Mouse (Mus musculus) heart, embryonic 12.5 days (tissue): ENCODE results near the gene Gpc6. TPM values are rescaled to one million over a fixed set of nuclear protein-coding genes. Genes with fewer than 3 reads are reported as not detected.

ENCODE experiments used
- ATAC-seq: fragments of 200-750 bp; cut with Nextera tagmentation; 2 replicates; pipeline ENCODE4 v1.8.0; 2017; ENCODE audit warnings: moderate TSS enrichment, moderate library complexity; ENCODE audit not compliant: insufficient number of reproducible peaks, low FRiP score
- H3K27ac ChIP-seq: fragments of 300-500 bp; sonication (generic); 2 replicates; pipeline ENCODE4 v1.5.1; 2016; ENCODE audit warnings: mild to moderate bottlenecking, moderate library complexity; ENCODE audit not compliant: poor library complexity, severe bottlenecking
- H3K27me3 ChIP-seq: fragments of 300-500 bp; sonication (generic); replicated peaks from 2 replicates; pipeline ENCODE4 v1.6.1; 2016; ENCODE audit warnings: mild to moderate bottlenecking, moderate library complexity
- H3K36me3 ChIP-seq: fragments of 300-500 bp; sonication (generic); 2 replicates; pipeline ENCODE4 v1.6.1; 2016; ENCODE audit warnings: mild to moderate bottlenecking, moderate library complexity
- H3K4me1 ChIP-seq: fragments of 300-500 bp; sonication (generic); replicated peaks from 2 replicates; pipeline ENCODE4 v1.6.1; 2016; ENCODE audit warnings: mild to moderate bottlenecking
- H3K4me2 ChIP-seq: fragments of 300-500 bp; sonication (generic); 2 replicates; pipeline ENCODE4 v1.6.1; 2016; ENCODE audit warnings: mild to moderate bottlenecking, moderate library complexity
- H3K4me3 ChIP-seq: fragments of 300-500 bp; sonication (generic); 2 replicates; pipeline ENCODE4 v1.5.1; 2016; ENCODE audit warnings: mild to moderate bottlenecking
- H3K9ac ChIP-seq: fragments of 300-500 bp; sonication (generic); 2 replicates; pipeline ENCODE4 v1.6.1; 2016; ENCODE audit warnings: mild to moderate bottlenecking, moderate library complexity
- H3K9me3 ChIP-seq: fragments of 300-500 bp; sonication (generic); replicated peaks from 2 replicates; pipeline ENCODE4 v1.6.1; 2016; ENCODE audit warnings: mild to moderate bottlenecking, moderate library complexity
- WGBS: fragments of 180-500 bp; shearing (Covaris S2); methylation state at CpG from one replicate; pipeline ENCODE4 v1.1.7; 2016; 5-methylcytosine and 5-hydroxymethylcytosine counted together
- polyA plus RNA-seq: library from polyadenylated mRNA; unstranded; fragments of >200 nt; fragmentation: Nextera tagmentation; extraction: Ambion mirVana; gene quantifications from 2 replicates; pipeline ENCODE4 v1.2.1, GENCODE M21; 2016

Gpc6 gene
- polyA plus RNA-seq, 1 experiment from 2014 or later = 15.9 TPM

GRCm38 (mm10) chr14:117490469-117490868, 565.4 kb downstream of the Gpc6 start:
- 75% methylated on average over 5 of the region's 5 CpGs for WGBS
- no peaks in the 10 kb centered on the region for H3K9me3 ChIP-seq
- no peak overlapping the region for H3K27ac ChIP-seq
- H3K4me3 ChIP-seq = no peak overlapping the region
- H3K9ac ChIP-seq = no peak overlapping the region
- no peaks in the 10 kb centered on the region for H3K27me3 ChIP-seq
- no peak overlapping the region for H3K4me2 ChIP-seq
- no peaks in the 10 kb centered on the region for H3K36me3 ChIP-seq
- ATAC-seq = no peak
- no peaks in the 10 kb centered on the region for H3K4me1 ChIP-seq

GRCm38 (mm10) chr14:117495118-117495517, 570.0 kb downstream of the Gpc6 start:
- no peak for ATAC-seq
- Histone ChIP-seq H3K4me2 (no peak overlapping the region), H3K4me1 (no peaks in the 10 kb centered on the region), H3K9ac (no peak overlapping the region), H3K27ac (no peak overlapping the region), H3K27me3 (no peaks in the 10 kb centered on the region), H3K4me3 (no peak overlapping the region), H3K36me3 (no peaks in the 10 kb centered on the region), H3K9me3 (no peaks in the 10 kb centered on the region)
- WGBS = 72% methylated on average over 3 of the region's 3 CpGs

DNA sequence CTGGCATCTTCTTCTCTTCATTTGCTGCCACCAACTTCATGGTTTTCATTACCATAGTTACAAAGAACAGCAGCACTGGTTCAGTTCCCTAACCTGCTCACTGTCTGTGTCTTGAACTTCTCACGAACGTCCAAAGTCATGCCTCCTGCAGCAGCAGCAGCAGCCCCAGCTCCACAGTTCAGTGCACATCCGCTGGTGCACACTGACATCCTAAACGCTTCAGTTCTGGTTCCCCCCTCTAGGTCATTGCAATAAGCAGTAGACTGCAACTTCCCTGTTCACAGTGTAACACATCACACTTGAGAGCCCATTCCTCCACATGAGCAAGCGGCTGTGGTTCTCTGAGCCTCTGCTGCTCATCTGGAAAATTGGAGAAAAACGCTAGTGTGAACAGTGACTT, 573.7 kb downstream of the Gpc6 start:
- Histone ChIP-seq H3K9me3 (no peaks in the 10 kb centered on the region), H3K27me3 (no peaks in the 10 kb centered on the region), H3K4me2 (no peak overlapping the region)

GRCm38 (mm10) chr14:117499354-117499753, 574.2 kb downstream of the Gpc6 start:
- Histone ChIP-seq H3K36me3 (no peaks in the 10 kb centered on the region), H3K4me2 (no peak overlapping the region), H3K9me3 (no peaks in the 10 kb centered on the region), H3K4me1 (no peaks in the 10 kb centered on the region), H3K4me3 (no peak overlapping the region), H3K27me3 (no peaks in the 10 kb centered on the region), H3K27ac (no peak overlapping the region), H3K9ac (no peak overlapping the region)
- WGBS = 83% methylated on average over 4 of the region's 4 CpGs
- no peak for ATAC-seq

More for the DNA sequence above, 573.7 kb downstream of the Gpc6 start:
- 76% methylated on average over 6 of the region's 6 CpGs for WGBS
- H3K4me1 ChIP-seq = no peaks in the 10 kb centered on the region
- H3K9ac ChIP-seq = no peak overlapping the region
- no peak overlapping the region for H3K27ac ChIP-seq
- no peaks in the 10 kb centered on the region for H3K36me3 ChIP-seq
- no peak overlapping the region for H3K4me3 ChIP-seq
- no peak for ATAC-seq

- WGBS = 69% methylated on average over 2 of the region's 2 CpGs
- Histone ChIP-seq H3K36me3 (no peaks in the 10 kb centered on the region), H3K9me3 (no peaks in the 10 kb centered on the region), H3K9ac (no peak overlapping the region), H3K27me3 (no peaks in the 10 kb centered on the region), H3K4me3 (no peak overlapping the region), H3K4me2 (no peak overlapping the region), H3K4me1 (0 out of 2 replicates have a peak, but pooled peaks cover 2% of the 10 kb centered on the region), H3K27ac (no peak overlapping the region)
- ATAC-seq = no peak
These were observed 589.7 kb downstream of the Gpc6 start for GRCm38 (mm10) chr14:117514829-117515228.

DNA sequence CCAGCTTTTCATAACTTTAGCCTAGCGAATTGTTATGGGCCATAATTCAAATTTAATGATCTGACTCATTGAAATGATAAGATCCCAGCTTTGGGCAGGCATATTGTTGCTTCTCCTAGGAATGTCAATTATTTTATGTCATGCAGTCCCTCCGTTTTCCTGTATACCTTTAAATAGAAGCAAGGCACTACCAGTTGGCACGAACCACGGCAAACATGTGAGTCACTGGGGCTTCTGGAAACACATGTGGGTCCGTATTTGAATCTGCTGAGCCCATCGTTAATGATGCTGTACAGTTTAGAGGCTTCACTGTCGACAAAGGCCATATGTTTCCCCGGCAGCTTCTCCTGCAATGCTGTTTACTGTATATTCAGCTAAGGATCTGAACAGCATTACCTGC, 594.5 kb downstream of the Gpc6 start:
- H3K27ac ChIP-seq = no peak overlapping the region
- no peaks in the 10 kb centered on the region for H3K27me3 ChIP-seq
- H3K36me3 ChIP-seq = no peaks in the 10 kb centered on the region
- 62% methylated on average over 8 of the region's 8 CpGs for WGBS
- no peak overlapping the region for H3K4me3 ChIP-seq
- no peak overlapping the region for H3K4me2 ChIP-seq
- H3K4me1 ChIP-seq = 0 out of 2 replicates have a peak, but pooled peaks cover 2% of the 10 kb centered on the region
- ATAC-seq = no peak
- no peak overlapping the region for H3K9ac ChIP-seq
- no peaks in the 10 kb centered on the region for H3K9me3 ChIP-seq

DNA sequence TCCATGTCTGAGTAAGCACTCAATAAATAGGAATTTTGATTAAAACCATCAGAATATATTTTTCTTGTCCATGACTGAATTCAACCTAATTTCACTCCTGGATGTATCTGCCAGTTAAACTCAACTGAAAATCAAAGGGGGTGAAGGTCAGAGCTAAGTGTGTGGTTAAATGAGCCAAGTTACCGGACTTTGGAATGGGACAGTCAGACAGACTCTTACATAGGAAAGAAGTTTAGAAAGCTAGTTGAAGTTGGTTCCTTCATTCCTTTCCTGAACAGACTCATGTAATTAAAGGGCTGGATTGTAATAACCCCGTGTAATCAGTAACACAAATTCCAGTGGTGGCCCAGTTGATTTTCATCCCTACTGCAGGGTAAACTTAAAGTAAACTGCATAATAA, 595.6 kb downstream of the Gpc6 start:
- Histone ChIP-seq H3K9me3 (no peaks in the 10 kb centered on the region), H3K27ac (no peak overlapping the region), H3K4me2 (no peak overlapping the region), H3K4me1 (no peaks in the 10 kb centered on the region), H3K4me3 (no peak overlapping the region), H3K9ac (no peak overlapping the region), H3K36me3 (no peaks in the 10 kb centered on the region), H3K27me3 (no peaks in the 10 kb centered on the region)
- WGBS = 79% methylated on average over 2 of the region's 2 CpGs
- no peak for ATAC-seq

DNA sequence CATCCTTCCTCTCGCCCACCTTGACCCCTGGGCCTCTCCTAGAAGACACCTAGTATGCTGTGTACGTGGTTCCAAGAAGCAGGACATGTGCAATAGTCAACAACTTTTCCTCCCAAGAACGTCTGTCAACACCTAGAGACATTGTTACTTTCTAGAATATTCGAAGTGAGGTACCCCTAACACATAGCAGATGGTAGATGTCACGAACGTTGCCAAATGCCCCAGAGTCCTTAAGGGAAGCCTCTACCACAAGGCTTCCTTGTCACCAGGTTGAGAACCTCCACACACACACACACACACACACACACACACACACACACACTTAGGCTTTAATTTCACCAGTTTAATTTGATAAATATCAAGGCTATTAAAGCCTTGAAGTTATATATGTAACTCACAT, 600.0 kb downstream of the Gpc6 start:
- no peak overlapping the region for H3K9ac ChIP-seq
- WGBS = 79% methylated on average over 6 of the region's 6 CpGs
- no peak overlapping the region for H3K27ac ChIP-seq
- no peaks in the 10 kb centered on the region for H3K4me1 ChIP-seq
- H3K4me2 ChIP-seq = no peak overlapping the region
- no peak for ATAC-seq
- no peaks in the 10 kb centered on the region for H3K27me3 ChIP-seq
- H3K36me3 ChIP-seq = no peaks in the 10 kb centered on the region
- no peaks in the 10 kb centered on the region for H3K9me3 ChIP-seq
- no peak overlapping the region for H3K4me3 ChIP-seq

DNA sequence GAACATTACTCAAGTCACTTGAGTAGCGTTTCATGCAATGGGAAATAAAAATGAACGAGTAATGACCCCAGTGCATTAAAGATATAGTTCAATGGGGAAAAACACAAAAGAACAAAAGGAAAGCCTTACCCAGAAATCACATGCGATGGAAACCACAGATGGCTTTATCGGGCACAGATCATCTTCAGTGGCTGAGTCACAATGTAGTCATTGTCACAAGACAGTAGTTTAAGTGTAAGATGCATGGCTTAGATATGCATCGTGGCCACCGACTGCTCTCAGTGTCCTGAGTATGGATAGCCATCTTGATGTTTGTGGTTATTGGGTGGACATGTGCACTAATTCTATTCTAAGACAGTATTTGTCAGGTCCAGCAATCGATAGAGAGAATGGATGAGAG, 601.9 kb downstream of the Gpc6 start:
- H3K9me3 ChIP-seq = no peaks in the 10 kb centered on the region
- H3K27me3 ChIP-seq = no peaks in the 10 kb centered on the region
- H3K4me1 ChIP-seq = no peaks in the 10 kb centered on the region
- 83% methylated on average over 7 of the region's 7 CpGs for WGBS
- H3K4me2 ChIP-seq = no peak overlapping the region
- H3K27ac ChIP-seq = no peak overlapping the region
- no peak for ATAC-seq
- no peak overlapping the region for H3K4me3 ChIP-seq
- H3K36me3 ChIP-seq = no peaks in the 10 kb centered on the region
- H3K9ac ChIP-seq = no peak overlapping the region

DNA sequence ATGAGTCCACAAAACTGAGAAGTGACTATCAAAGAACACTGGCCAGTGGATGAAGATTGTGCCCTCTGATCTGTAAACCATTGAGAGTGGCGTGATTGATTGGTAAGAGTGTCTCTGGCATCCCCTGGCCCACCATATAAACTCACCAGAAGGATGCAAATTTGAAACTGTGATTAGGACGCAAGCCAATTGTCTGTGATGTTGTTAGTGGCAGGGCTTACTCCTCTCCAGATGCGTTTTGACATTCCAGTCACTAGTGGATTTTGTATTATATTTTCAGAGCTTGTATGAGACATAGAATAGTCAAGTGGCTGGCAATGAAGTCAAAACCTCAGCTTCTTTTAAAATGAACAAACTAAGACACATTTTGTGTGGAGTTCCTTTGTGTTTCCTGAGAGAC, 604.3 kb downstream of the Gpc6 start:
- no peak overlapping the region for H3K9ac ChIP-seq
- H3K4me1 ChIP-seq = no peaks in the 10 kb centered on the region
- no peak overlapping the region for H3K4me3 ChIP-seq
- no peaks in the 10 kb centered on the region for H3K36me3 ChIP-seq
- H3K4me2 ChIP-seq = no peak overlapping the region
- 74% methylated on average over 3 of the region's 3 CpGs for WGBS
- H3K27ac ChIP-seq = no peak overlapping the region
- H3K27me3 ChIP-seq = no peaks in the 10 kb centered on the region
- ATAC-seq = no peak
- H3K9me3 ChIP-seq = no peaks in the 10 kb centered on the region

GRCm38 (mm10) chr14:117552776-117553175, 627.7 kb downstream of the Gpc6 start:
- no peak overlapping the region for H3K9ac ChIP-seq
- no peaks in the 10 kb centered on the region for H3K36me3 ChIP-seq
- no peaks in the 10 kb centered on the region for H3K27me3 ChIP-seq
- no peak for ATAC-seq
- no peak overlapping the region for H3K4me2 ChIP-seq
- H3K9me3 ChIP-seq = no peaks in the 10 kb centered on the region
- no peaks in the 10 kb centered on the region for H3K4me1 ChIP-seq
- H3K27ac ChIP-seq = no peak overlapping the region
- no peak overlapping the region for H3K4me3 ChIP-seq

GRCm38 (mm10) chr14:117556715-117557320, 631.7 kb downstream of the Gpc6 start:
- no peaks in the 10 kb centered on the region for H3K4me1 ChIP-seq
- no peak for ATAC-seq
- H3K9ac ChIP-seq = no peak overlapping the region
- no peaks in the 10 kb centered on the region for H3K36me3 ChIP-seq
- H3K9me3 ChIP-seq = no peaks in the 10 kb centered on the region
- no peak overlapping the region for H3K4me3 ChIP-seq
- no peak overlapping the region for H3K27ac ChIP-seq
- WGBS = 70% methylated on average over 7 of the region's 7 CpGs
- H3K4me2 ChIP-seq = no peak overlapping the region
- no peaks in the 10 kb centered on the region for H3K27me3 ChIP-seq
